Mouse (Mus musculus) olfactory bulb, adult 2 months (tissue): ENCODE measurements at regions not wholly inside any gene's neighbourhood (a gene's known extent, or its start where the extent isn't known, plus 50 kb on each side); places are given as distances from the start of the nearest gene placed in this dataset.

Experiments
- CTCF ChIP-seq: fragments of 200-500 bp; IDR thresholded peaks from 2 replicates; pipeline ENCODE4 v1.5.1; 2012; ENCODE audit warnings: low read depth, mild to moderate bottlenecking, low read length, moderate library complexity; ENCODE audit not compliant: insufficient read depth
- POLR2A ChIP-seq: fragments of 200-500 bp; IDR thresholded peaks from 2 replicates; pipeline ENCODE4 v1.6.1; 2012; ENCODE audit warnings: mild to moderate bottlenecking, low read depth, low read length, moderate library complexity; ENCODE audit not compliant: insufficient read depth

DNA sequence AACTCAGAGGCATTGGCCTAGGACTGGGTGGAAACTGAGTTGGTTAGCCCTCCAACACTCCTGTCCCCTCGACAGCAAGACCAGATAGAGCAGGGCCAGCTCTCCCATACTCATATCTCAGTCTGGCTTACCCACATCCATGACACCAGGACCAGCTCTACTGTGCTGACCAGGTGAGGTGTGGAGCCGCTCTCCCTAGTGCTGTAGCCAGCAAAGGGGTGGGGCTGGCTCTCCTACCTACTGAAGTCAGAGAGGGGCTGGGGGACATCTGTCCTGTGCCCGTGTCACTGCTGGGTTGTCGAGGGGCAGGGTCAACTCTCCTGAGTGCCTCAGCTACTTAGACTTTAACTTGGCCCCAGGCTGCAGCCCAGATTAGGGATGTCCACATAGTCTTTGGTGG is 145.8 kb upstream of the Plppr1 start:
- no peak for TF ChIP-seq POLR2A
- TF ChIP-seq CTCF, result no peak
